Mouse (Mus musculus): ENCODE data around the gene Lipo3.
"Not testable (repeated sequence)": the region's sequence is repeated elsewhere in the genome, so short reads cannot be mapped to it uniquely, and the experiment has no call there.

The Lipo3 gene

DNA sequence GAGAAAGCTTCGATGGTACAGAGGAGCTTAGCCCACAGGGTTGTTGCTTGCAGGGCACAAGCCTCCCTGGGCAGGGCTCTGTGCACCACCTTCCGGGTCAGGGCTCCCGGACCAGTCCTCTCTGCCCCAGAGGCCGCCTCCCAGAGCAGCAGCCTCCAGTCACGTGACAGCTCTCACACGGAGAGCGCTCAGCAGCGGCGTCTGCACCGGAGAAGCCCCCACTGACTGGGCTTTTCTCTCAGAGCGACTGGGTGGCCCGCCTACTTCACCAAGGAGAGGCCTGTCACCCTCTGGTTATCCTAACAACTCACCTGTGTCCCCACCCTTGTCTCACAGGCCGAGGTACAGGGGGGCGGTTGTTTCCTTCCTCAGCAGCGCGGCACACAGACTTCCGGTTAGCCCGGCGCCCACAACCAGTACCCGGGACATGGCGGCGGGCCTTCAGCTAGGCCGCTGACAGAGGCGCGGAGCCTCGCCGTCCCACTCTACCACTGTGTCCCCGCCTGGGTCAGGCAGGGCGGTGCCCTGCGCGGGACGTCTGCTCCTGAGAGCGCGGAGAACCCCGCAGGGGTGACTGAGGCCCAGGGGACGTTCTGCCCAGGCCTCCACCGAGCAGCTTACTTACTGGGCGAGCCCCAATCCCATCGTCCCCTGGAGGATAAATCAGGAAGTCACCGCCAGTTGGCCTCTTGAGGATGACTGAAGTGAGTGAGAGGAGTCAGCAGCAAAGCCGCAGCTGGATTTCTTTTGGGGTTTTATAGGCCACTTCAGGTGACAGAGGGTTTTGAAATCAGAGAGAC is at the start of gene Lipo3:
Gene Lipo3 (minus strand): TSS at position 665 of the 800 bp plus-strand sequence.
- peak; percentile 20 for DNase-seq

DNA sequence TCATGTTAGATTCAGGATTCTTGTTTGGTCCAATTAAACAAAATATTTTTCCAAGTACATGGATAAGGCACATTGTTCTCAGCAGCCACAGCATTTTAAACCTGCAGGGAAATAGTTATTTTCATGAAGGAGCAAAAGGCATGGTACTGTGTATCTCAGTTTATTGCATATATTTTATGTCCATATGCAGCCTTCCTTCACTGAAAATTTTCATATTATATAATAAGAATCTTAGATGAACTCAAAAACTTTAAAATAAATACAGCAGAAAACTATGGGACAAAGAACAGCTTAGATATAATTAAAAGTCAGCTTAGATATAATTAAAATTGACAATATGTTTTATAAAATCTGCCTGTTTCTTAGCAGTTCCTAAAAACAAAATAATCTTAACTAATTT is 25.6 kb upstream of the Lipo3 start, which contains the start of gene Lipo1:
Gene Lipo1 (minus strand): TSS at position 101 of the 400 bp plus-strand sequence.
- DNase-seq: not testable (repeated sequence)

DNA sequence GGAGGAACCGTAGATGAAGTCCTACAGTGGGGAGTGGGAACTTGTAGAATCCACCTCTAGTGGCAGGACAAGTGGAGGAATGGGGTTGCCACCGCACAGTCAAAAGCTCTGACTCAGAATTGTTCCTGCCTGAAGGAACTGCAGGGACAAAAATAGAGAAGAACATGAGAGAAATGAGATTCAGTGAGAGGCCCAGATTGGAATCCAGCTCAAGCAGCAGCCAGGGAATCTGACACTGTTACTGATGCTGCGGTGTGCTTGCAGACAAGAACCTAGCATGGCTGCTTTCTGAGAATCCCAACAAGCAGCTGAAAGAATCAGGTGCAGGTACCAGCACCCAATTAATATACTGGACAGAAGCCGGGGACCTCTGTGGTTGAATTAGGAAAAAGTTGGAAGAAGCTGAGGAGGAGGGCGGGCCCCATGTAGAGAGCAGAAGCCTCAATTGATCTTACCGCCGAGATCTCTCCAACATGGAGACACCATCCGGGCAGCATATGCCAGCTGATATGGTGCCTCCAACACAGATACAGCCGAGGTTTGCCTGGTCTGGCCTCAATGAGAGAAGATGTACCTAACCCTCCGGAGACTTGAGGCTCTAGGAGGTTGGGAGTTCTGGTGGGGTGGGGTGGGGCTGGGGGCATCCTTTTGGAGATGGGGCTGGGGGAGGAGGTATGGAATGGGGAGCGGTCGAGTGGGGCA is 25.0 kb upstream of the Lipo3 start:
- DNase-seq: no peak

DNA sequence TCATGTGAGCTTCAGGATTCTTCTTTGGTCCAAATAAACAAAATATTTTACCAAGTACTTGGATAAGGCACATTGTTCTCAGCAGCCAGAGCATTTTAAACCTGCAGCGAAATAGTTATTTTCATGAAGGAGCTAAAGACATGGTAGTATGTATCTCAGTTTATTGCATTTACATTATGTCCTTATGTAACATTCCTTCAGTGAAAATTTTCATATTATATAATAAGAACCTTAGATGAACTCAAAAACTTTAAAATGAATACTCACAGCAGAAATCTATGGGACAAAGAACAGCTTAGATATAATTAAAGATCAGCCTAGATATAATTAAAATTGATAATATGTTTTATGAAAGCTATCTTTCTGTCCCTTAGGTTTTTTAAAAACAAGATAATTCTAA is 10.5 kb downstream of the Lipo3 start, which contains the start of gene Lipo2:
Gene Lipo2 (minus strand): TSS at position 101 of the 400 bp plus-strand sequence.
- not testable (repeated sequence) for DNase-seq

DNA sequence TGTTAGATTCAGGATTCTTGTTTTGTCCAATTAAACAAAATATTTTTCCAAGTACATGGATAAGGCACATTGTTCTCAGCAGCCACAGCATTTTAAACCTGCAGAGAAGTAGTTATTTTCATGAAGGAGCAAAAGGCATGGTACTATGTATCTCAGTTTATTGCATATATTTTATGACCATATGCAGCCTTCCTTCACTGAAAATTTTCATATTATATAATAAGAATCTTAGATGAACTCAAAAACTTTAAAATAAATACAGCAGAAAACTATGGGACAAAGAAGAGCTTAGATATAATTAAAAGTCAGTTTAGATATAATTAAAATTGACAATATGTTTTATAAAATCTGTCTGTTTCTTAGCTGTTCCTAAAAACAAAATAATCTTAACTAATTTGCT is 136.6 kb downstream of the Lipo3 start, which contains the start of gene Gm8978:
Gene Gm8978 (minus strand): TSS at position 101 of the 400 bp plus-strand sequence.
- DNase-seq: not testable (repeated sequence)

GRCm38 (mm10) chr19:33589626-33590302 is 172.0 kb downstream of the Lipo3 start:
- DNase-seq: peak; percentile 66

DNA sequence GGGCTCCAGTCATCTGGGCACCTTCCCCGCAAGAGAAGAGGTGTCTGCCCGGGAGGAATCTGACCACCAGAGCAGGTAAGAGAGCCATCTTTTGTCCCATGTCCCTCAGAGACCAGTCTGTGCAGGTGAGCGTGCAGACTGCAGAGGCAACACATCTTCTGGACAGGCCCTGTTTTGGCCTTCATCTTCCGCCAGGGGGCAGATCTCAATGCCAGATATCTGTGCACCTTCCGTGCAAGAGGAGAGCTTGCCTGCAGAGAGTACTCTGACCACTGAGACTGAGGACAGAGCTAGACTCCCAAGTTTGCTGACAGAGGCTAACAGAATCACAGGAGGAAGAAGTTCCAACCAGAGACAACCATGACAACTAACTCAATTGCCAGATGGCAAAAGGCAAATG is 193.2 kb downstream of the Lipo3 start:
- not testable (repeated sequence) for DNase-seq

DNA sequence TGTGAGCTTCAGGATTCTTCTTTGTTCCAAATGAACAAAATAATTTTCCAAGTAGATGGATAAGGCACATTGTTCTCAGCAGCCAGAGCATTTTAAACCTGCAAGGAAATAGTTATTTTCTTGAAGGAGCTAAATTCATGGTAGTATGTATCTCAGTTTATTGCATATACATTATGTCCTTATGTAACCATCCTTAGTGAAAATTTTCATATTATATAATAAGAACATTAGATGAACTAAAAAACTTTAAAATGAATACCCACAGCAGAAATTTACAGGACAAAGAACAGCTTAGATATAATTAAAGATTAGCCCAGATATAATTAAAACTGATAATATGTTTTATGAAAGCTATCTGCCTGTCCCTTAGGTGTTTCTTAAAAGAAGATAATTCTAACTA is 244.1 kb downstream of the Lipo3 start, which contains the start of gene Lipo4:
Gene Lipo4 (minus strand): TSS at position 101 of the 400 bp plus-strand sequence.
- DNase-seq: no peak

Measured in right cerebral cortex, postnatal 25 days (tissue).